Mouse (Mus musculus): Measurements from ENCODE around the gene Susd2.

DNA sequence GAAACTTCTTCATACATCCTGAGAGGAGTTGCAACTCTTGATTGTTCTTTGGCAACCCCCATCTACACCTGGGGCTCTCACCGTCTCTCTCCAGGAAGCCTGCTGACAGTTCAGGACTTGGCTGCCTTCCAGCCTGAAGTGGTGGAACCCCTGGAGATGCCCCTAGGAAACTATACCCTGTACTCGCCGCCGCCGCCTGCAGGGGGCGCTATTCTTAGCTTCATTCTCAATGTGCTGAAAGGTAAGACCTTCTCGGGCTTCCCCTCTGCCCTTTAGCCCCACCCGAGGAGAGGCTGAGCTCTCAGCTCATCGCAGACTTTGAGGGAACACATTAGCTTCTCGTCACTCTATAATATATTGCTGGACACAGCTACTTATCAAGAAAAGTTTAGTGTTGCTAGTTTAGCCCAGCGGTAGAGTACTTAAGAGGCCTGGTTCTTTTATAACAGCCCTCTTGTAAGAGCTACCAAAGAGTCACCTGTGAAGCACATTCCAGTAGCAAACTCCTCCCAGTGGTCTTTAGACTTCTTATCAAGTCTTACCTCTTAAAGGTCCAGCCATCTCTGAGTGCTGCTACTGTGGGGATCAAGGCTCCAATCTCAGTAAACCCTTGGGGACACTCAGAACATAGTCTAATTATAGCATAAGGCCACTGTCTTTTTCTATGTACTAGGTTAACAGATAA is 38.5 kb downstream of the Susd2 start:
- TF ChIP-seq CTCF (conservative IDR thresholded peaks at IDR 0.05; ENCODE audit: low read length) (peak; percentile 69), NANOG (IDR thresholded peaks at IDR 0.05; ENCODE audit: borderline replicate concordance, low read length) (no peak)

Data from E14TG2a.4 (cell line).